Mouse (Mus musculus): ENCODE measurements around the gene Rtl4. TPM values are rescaled to one million over a fixed set of nuclear protein-coding genes. Genes with fewer than 3 reads are reported as not detected.

The Rtl4 gene
- polyA plus RNA-seq (2015; fragmentation: Nextera tagmentation; extraction: Ambion mirVana): 0.11 and 0.21 TPM in 2 replicates

GRCm38 (mm10) chrX:144688207-144689118 is at the start of gene Rtl4:
Rtl4 (plus strand) TSS chrX:144688907.
- peak; percentile 67; the same call in 1 of the 2 replicates for ATAC-seq (ENCODE audit: insufficient number of reproducible peaks, insufficient read depth, low FRiP score, low TSS enrichment, low read depth)
- Histone ChIP-seq H3K36me3 (no peaks in the 10 kb centered on the region), H3K9ac (peak within 1 kb of the TSS; percentile 40), H3K4me2 (peak within 1 kb of the TSS; percentile 72), H3K27me3 (peaks cover 75% of the 10 kb centered on the region), H3K27ac (no peak within 1 kb of the TSS), H3K4me3 (peak within 1 kb of the TSS; percentile 43), H3K4me1 (0 out of 2 replicates have a peak, but pooled peaks cover 3% of the 10 kb centered on the region), H3K9me3 (no peaks in the 10 kb centered on the region)
- 20% methylated on average over 17 of the region's 31 CpGs for WGBS

GRCm38 (mm10) chrX:144644756-144645155 is 44.0 kb upstream of the Rtl4 start:
- H3K4me3 ChIP-seq: no peak overlapping the region
- H3K27me3 ChIP-seq: peaks cover 3% of the 10 kb centered on the region; the same call in 1 of the 2 replicates
- H3K4me2 ChIP-seq: no peak overlapping the region
- no peaks in the 10 kb centered on the region for H3K36me3 ChIP-seq
- 63% methylated on average over 3 of the region's 3 CpGs for WGBS
- ATAC-seq (ENCODE audit: insufficient number of reproducible peaks, insufficient read depth, low FRiP score, low TSS enrichment, low read depth): no peak
- H3K9me3 ChIP-seq: no peaks in the 10 kb centered on the region
- H3K9ac ChIP-seq: no peak overlapping the region
- no peak overlapping the region for H3K27ac ChIP-seq
- H3K4me1 ChIP-seq: no peaks in the 10 kb centered on the region

- no peak overlapping the region for H3K4me2 ChIP-seq
- 31% methylated on average over 1 of the region's 1 CpGs for WGBS
- no peaks in the 10 kb centered on the region for H3K9me3 ChIP-seq
- ATAC-seq (ENCODE audit: insufficient number of reproducible peaks, insufficient read depth, low FRiP score, low TSS enrichment, low read depth): no peak
- H3K4me3 ChIP-seq: no peak overlapping the region
- H3K36me3 ChIP-seq: no peaks in the 10 kb centered on the region
- H3K9ac ChIP-seq: no peak overlapping the region
- no peaks in the 10 kb centered on the region for H3K4me1 ChIP-seq
- no peak overlapping the region for H3K27ac ChIP-seq
- H3K27me3 ChIP-seq: peaks cover 3% of the 10 kb centered on the region; the same call in 1 of the 2 replicates
These were observed 43.3 kb upstream of the Rtl4 start for GRCm38 (mm10) chrX:144645394-144645793.

DNA sequence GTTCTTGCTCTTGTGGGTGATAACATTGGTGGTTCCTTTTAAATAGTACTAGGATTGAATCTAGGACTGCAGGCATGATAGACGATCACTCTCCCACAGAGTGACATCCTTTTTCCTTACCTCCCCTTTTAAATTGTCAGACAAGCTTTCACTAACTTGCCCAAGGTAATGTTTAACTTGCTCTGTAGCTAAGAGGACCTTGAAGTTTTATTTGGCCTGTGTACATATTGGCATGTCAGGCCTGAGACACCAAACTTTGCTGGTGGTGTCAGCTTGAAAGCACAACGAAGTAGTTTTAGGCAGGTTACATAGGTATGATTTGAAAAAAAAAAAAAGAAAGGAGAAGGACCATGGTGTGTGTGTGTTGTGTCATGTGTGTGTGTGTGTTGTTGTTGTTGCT is 36.5 kb upstream of the Rtl4 start:
- WGBS: 76% methylated on average over 2 of the region's 2 CpGs
- no peak overlapping the region for H3K9ac ChIP-seq
- H3K4me3 ChIP-seq: no peak overlapping the region
- no peak overlapping the region for H3K27ac ChIP-seq
- no peaks in the 10 kb centered on the region for H3K9me3 ChIP-seq
- H3K4me2 ChIP-seq: no peak overlapping the region
- no peaks in the 10 kb centered on the region for H3K36me3 ChIP-seq
- ATAC-seq (ENCODE audit: insufficient number of reproducible peaks, insufficient read depth, low FRiP score, low TSS enrichment, low read depth): no peak
- no peaks in the 10 kb centered on the region; the same call in 1 of the 2 replicates for H3K27me3 ChIP-seq
- H3K4me1 ChIP-seq: no peaks in the 10 kb centered on the region

DNA sequence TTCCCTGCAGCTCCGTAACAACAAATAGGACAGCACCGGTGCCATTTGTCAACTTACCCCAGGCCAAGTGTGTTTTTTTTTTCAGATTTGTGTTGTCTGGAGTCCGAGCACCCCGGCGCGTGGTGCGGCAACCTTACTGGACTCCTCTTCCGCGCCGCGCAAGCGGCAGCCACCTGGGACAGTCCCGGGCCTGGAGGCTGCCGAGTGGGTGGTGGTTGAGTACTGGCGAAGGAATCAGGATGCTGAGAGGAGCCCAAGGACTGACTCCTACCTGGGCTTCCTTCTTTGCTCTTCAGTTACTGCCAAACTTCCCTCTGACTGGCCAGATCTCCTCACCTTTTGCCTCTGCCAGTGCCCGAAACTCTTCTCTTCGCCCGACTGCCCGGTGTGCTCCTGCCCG is 965 bp upstream of the Rtl4 start:
- Histone ChIP-seq H3K9ac (0 out of 2 replicates have a peak overlapping the region, but pooled peaks have one; percentile 11), H3K27me3 (peaks cover 75% of the 10 kb centered on the region)

DNA sequence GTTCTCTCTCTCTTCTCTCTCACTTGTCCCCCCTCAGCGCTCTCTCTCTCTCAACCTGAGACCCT is 733 bp upstream of the Rtl4 start, which contains the start of gene Trpc5:
TSS of gene Trpc5 (minus strand) at position 39 of the 65 bp plus-strand sequence.
- WGBS: 22% methylated on average over 1 of the region's 1 CpGs
- no peaks in the 10 kb centered on the region for H3K9me3 ChIP-seq
- H3K4me3 ChIP-seq: peak within 1 kb of the TSS; percentile 43
- ATAC-seq (ENCODE audit: insufficient number of reproducible peaks, insufficient read depth, low FRiP score, low TSS enrichment, low read depth): no peak
- H3K4me2 ChIP-seq: peak within 1 kb of the TSS; percentile 72
- peaks cover 75% of the 10 kb centered on the region for H3K27me3 ChIP-seq
- 0 out of 2 replicates have a peak, but pooled peaks cover 3% of the 10 kb centered on the region for H3K4me1 ChIP-seq
- H3K36me3 ChIP-seq: no peaks in the 10 kb centered on the region
- no peak within 1 kb of the TSS for H3K27ac ChIP-seq
- peak within 1 kb of the TSS; percentile 40 for H3K9ac ChIP-seq

More for the DNA sequence above, 965 bp upstream of the Rtl4 start:
- Histone ChIP-seq H3K9me3 (no peaks in the 10 kb centered on the region), H3K4me3 (peak overlapping the region; percentile 43), H3K36me3 (no peaks in the 10 kb centered on the region), H3K4me1 (0 out of 2 replicates have a peak, but pooled peaks cover 3% of the 10 kb centered on the region), H3K4me2 (peak overlapping the region; percentile 72), H3K27ac (no peak overlapping the region)
- ATAC-seq (ENCODE audit: insufficient number of reproducible peaks, insufficient read depth, low FRiP score, low TSS enrichment, low read depth): no peak
- 33% methylated on average over 20 of the region's 20 CpGs for WGBS

GRCm38 (mm10) chrX:144689119-144689858 is 582 bp downstream of the Rtl4 start:
- 15% methylated on average over 20 of the region's 21 CpGs for WGBS
- H3K4me3 ChIP-seq: peak overlapping the region; percentile 43
- peak overlapping the region; percentile 40; the same call in 1 of the 2 replicates for H3K9ac ChIP-seq
- peak; percentile 56; the same call in 1 of the 2 replicates for ATAC-seq (ENCODE audit: insufficient number of reproducible peaks, insufficient read depth, low FRiP score, low TSS enrichment, low read depth)
- peaks cover 73% of the 10 kb centered on the region for H3K27me3 ChIP-seq
- no peaks in the 10 kb centered on the region for H3K9me3 ChIP-seq
- no peak overlapping the region for H3K27ac ChIP-seq
- 0 out of 2 replicates have a peak, but pooled peaks cover 3% of the 10 kb centered on the region for H3K4me1 ChIP-seq
- peak overlapping the region; percentile 72 for H3K4me2 ChIP-seq
- H3K36me3 ChIP-seq: no peaks in the 10 kb centered on the region

DNA sequence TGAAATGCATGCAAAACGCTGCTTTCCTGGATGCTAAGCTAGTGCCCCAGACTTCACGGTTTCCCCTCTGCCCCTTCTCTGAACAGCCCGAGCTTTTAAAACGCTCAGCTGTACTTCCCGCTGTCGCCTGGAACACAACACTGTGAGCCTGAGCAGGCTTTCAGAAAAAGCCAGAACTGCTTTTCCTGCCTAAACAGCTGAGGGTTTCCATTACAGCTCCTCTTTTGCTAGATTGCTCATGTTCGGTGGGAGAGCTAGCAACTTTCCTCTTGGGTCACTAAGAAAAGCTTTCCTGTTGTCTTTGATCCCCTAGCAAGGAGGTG is 1.1 kb downstream of the Rtl4 start:
- Histone ChIP-seq H3K9me3 (no peaks in the 10 kb centered on the region), H3K36me3 (no peaks in the 10 kb centered on the region), H3K4me2 (peak overlapping the region; percentile 72), H3K27ac (no peak overlapping the region), H3K4me1 (0 out of 2 replicates have a peak, but pooled peaks cover 3% of the 10 kb centered on the region), H3K4me3 (peak overlapping the region; percentile 43), H3K9ac (no peak overlapping the region), H3K27me3 (peaks cover 69% of the 10 kb centered on the region)
- 20% methylated on average over 7 of the region's 7 CpGs for WGBS
- ATAC-seq (ENCODE audit: insufficient number of reproducible peaks, insufficient read depth, low FRiP score, low TSS enrichment, low read depth): no peak

- no peak for ATAC-seq (ENCODE audit: insufficient number of reproducible peaks, insufficient read depth, low FRiP score, low TSS enrichment, low read depth)
These were observed 27.6 kb downstream of the Rtl4 start for GRCm38 (mm10) chrX:144716330-144716729.

DNA sequence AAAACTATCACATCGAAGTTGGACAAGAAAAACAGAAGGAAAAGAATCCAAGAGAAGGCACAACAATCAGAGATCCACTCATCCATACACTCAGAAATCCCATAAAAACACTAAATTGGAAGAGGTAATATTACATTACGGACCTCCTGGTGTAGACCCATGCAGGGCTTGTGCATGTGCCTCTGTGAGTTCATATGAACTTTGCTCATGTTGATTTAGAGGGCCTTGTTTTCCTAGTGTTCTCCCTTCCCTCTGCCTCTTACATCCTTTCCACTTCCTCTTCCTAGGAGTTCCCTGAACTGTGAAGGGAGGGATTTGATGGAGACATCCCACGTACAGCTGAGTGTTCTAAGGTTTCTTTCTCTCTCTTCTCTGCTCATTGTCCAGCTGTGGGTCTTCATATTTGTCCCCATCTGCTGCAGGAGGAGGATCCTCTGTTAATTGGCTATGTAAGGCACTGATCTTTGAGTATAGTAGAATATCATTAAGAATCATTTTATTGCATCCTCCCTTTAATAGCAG is 58.9 kb downstream of the Rtl4 start:
- no peak overlapping the region for H3K9ac ChIP-seq
- WGBS: 81% methylated on average over 3 of the region's 3 CpGs
- no peak for ATAC-seq (ENCODE audit: insufficient number of reproducible peaks, insufficient read depth, low FRiP score, low TSS enrichment, low read depth)

More at GRCm38 (mm10) chrX:144716330-144716729, 27.6 kb downstream of the Rtl4 start:
- Histone ChIP-seq H3K4me2 (no peak overlapping the region), H3K9ac (no peak overlapping the region), H3K4me3 (no peak overlapping the region), H3K27ac (no peak overlapping the region), H3K4me1 (no peaks in the 10 kb centered on the region), H3K36me3 (no peaks in the 10 kb centered on the region), H3K27me3 (no peaks in the 10 kb centered on the region), H3K9me3 (no peaks in the 10 kb centered on the region)
- WGBS: 75% methylated on average over 1 of the region's 1 CpGs

DNA sequence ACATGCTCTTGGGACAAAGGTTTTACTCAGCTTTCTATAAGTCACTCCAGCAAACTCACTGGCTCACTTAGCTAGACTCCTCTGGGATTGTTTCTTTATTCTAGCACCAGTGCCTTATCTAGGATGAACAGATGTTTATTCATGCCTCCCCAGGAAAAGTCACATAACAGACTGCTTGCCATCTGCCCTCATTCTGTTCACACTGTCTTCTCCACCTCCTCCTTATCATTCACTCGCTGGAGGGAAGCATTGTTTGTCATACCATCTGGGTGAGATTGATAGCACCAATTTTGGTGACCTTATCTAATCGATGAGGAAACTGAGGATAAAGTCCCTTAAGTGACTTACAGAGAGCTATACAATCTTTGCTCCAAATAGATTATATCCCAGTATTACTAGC is 298.3 kb downstream of the Rtl4 start:
- Histone ChIP-seq H3K36me3 (no peaks in the 10 kb centered on the region), H3K27ac (no peak overlapping the region), H3K9ac (no peak overlapping the region), H3K4me2 (no peak overlapping the region), H3K4me1 (no peaks in the 10 kb centered on the region), H3K27me3 (peaks cover 4% of the 10 kb centered on the region; the same call in 1 of the 2 replicates), H3K4me3 (no peak overlapping the region), H3K9me3 (no peaks in the 10 kb centered on the region)
- ATAC-seq (ENCODE audit: insufficient number of reproducible peaks, insufficient read depth, low FRiP score, low TSS enrichment, low read depth): no peak
- WGBS: 70% methylated on average over 2 of the region's 2 CpGs

More for the DNA sequence above, 58.9 kb downstream of the Rtl4 start:
- Histone ChIP-seq H3K4me2 (no peak overlapping the region), H3K9me3 (no peaks in the 10 kb centered on the region), H3K4me1 (no peaks in the 10 kb centered on the region), H3K27me3 (peaks cover 4% of the 10 kb centered on the region; the same call in 1 of the 2 replicates), H3K27ac (no peak overlapping the region), H3K4me3 (no peak overlapping the region), H3K36me3 (no peaks in the 10 kb centered on the region)

All from embryonic facial prominence, embryonic 13.5 days (tissue).